Mouse (Mus musculus) frontal cortex, adult (tissue): ENCODE results near the gene Hpcal4.

Source experiments
- ATAC-seq: cut with Nextera tagmentation; 2 replicates; pipeline ENCODE4 v1.9.2; 2017; ENCODE audit warnings: mild to moderate bottlenecking, moderate library complexity, mixed read lengths; ENCODE audit not compliant: low TSS enrichment

Hpcal4 gene

DNA sequence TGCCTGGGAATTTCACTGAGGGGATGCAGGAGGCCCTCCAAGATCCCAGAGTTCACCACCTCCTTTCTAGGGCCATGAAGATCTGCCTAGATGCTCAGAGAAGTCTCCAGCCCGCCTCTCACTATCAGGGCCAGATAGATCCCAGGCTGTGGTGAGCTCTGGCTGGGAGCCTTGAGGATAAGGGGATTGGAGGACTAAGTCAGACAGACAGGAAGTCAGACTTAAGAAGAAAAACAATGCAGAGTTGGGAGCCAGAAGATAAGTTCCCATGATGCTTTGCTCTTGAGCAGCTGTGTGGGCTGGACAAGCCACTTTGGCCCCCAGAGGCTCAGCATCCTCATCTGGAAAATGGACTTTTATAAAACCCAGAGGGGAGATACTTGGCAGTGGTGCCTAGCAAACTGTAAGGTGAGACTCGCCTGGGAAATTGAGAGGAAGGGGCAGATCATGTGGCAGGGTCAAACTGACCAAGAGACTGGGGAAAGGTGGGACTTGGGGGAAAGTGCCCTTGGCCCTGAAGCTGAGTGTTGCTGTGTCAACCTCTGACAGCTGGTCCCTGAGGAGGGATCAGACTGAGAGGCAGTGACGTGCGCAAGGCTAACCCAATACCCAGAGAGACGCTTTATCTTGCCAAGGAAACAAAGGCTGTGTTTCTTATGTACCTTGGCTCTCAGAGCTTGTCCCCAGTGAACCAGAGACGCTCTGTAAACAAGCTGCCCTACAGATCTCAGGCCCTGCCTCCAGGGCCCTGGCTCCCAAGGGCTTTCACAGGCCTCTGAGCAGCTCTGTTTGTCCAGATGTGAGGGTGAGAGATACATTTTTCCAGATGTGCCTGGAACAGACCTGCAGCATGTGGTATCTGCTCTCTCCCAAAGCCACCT is 54.6 kb downstream of the Hpcal4 start:
- no peak for ATAC-seq

DNA sequence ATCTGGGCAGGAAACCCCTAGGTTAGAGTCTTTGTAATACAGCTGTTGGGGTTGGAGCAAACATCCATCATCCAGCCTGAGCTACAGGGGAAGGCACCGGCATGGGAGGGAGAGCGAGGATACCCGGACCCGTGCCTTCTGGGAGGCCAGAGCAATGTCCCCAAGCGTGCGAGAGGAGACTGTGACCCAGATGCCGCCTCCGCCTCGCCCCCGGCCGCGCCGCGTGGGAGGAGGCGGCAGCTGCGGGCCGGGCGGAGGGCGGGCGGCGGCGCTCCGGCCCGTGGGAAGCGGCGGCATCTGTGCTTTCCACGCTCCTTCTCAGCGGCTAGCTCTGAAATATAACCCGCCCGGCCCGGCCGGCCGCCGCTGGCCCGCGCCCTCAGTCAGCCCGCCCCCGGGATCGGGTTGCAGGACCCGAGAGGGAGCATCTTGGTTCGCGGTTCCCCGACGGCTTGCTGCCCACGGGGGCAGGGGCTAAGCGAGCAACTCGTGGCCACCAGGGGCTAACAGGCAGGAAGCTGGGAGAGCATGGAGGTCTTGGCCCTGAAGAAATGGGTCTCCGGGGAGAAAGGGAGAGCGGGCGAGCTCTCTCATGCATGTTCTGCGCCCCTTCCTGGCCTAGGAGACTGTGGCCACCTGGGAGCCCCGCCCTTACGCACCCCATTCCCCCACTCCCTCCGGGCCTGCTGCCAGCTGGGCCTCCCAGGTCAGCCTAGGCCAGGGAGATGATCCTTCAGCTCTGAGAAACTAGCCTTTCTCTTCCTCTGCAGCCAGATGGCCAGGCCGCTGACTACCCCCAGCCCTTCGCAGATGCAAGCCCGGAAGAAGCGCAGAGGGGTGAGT is 56.6 kb downstream of the Hpcal4 start:
- no peak; the same call in 1 of the 2 replicates for ATAC-seq
